Mouse (Mus musculus) megakaryocyte, adult 5-6 weeks (primary cell): ENCODE results near the gene Lingo1. TPM values are rescaled to one million over a fixed set of nuclear protein-coding genes. Genes with fewer than 3 reads are reported as not detected.

Experiments
- ATAC-seq: 2 replicates; pipeline ENCODE4 v1.8.0; 2016; ENCODE audit warnings: mild to moderate bottlenecking, inconsistent platforms; ENCODE audit not compliant: poor library complexity, severe bottlenecking
- total RNA-seq, 2 experiments: library from RNA; stranded (forward) in 1 of 2; stranded (reverse) in 1 of 2; fragments of 153-499, 151-499 nt in 1 of 2; fragments of 221-1000, 200-1000 nt in 1 of 2; gene quantifications; 2 replicates each; pipeline versions ENCODE4 v1.2.3 to v1.2.4; 2015 to 2017

The Lingo1 gene
- total RNA-seq, 2 experiments from 2014 or later, result not detected

GRCm38 (mm10) chr9:56608691-56609351 is 187.4 kb downstream of the Lingo1 start:
- ATAC-seq, result peak; percentile 30; the same call in 1 of the 2 replicates

- no peak for ATAC-seq
These were observed 190.1 kb downstream of the Lingo1 start for GRCm38 (mm10) chr9:56606082-56606740.

- no peak for ATAC-seq
These were observed 190.8 kb downstream of the Lingo1 start for GRCm38 (mm10) chr9:56605443-56605806.

GRCm38 (mm10) chr9:56604797-56605442 is 191.3 kb downstream of the Lingo1 start:
- ATAC-seq, result no peak

- ATAC-seq, result no peak
These were observed 195.6 kb downstream of the Lingo1 start for GRCm38 (mm10) chr9:56600655-56601054.

- ATAC-seq, result peak; percentile 82
These were observed 203.6 kb downstream of the Lingo1 start for GRCm38 (mm10) chr9:56592639-56593038.

GRCm38 (mm10) chr9:56591248-56591888 is 204.9 kb downstream of the Lingo1 start:
- ATAC-seq, result no peak

- no peak for ATAC-seq
These were observed 206.5 kb downstream of the Lingo1 start for GRCm38 (mm10) chr9:56589762-56590161.

GRCm38 (mm10) chr9:56584043-56584424 is 212.2 kb downstream of the Lingo1 start:
- no peak for ATAC-seq

- no peak for ATAC-seq
These were observed 212.9 kb downstream of the Lingo1 start for GRCm38 (mm10) chr9:56583139-56584042.

- ATAC-seq, result no peak
These were observed 213.6 kb downstream of the Lingo1 start for GRCm38 (mm10) chr9:56582628-56583027.

GRCm38 (mm10) chr9:56581700-56582099 is 214.6 kb downstream of the Lingo1 start:
- no peak for ATAC-seq

- no peak for ATAC-seq
These were observed 215.3 kb downstream of the Lingo1 start for GRCm38 (mm10) chr9:56581016-56581415.

GRCm38 (mm10) chr9:56580101-56580500 is 216.2 kb downstream of the Lingo1 start:
- no peak for ATAC-seq

- no peak for ATAC-seq
These were observed 218.9 kb downstream of the Lingo1 start for GRCm38 (mm10) chr9:56577405-56577804.

- ATAC-seq, result no peak
These were observed 223.5 kb downstream of the Lingo1 start for GRCm38 (mm10) chr9:56572534-56573479.
